Mouse (Mus musculus): ENCODE data around the gene Cyp46a1. TPM values are rescaled to one million over a fixed set of nuclear protein-coding genes. Genes with fewer than 3 reads are reported as not detected.

Gene Cyp46a1
- polyA plus RNA-seq, 1 experiment from 2014 or later, result 11.7 TPM

- H3K4me3 ChIP-seq (ENCODE audit: low read depth, low read length), result no peak overlapping the region
- ATAC-seq (ENCODE audit: low FRiP score) (no peak), DNase-seq (ENCODE audit: low spot score) (no peak)
- 53% methylated on average over 5 of the region's 5 CpGs for WGBS
- H3K9me3 ChIP-seq (ENCODE audit: control insufficient read depth, low read length), result no peaks in the 10 kb centered on the region
- H3K9ac ChIP-seq (ENCODE audit: low read depth, low read length), result no peak overlapping the region
- no peaks in the 10 kb centered on the region; the same call in 1 of the 2 replicates for H3K4me1 ChIP-seq (replicated peaks; ENCODE audit: control insufficient read depth, insufficient read depth, low read length)
- no peaks in the 10 kb centered on the region for H3K36me3 ChIP-seq (ENCODE audit: control insufficient read depth, insufficient read depth, low read length)
- no peak overlapping the region for H3K27ac ChIP-seq (ENCODE audit: low read depth, low read length)
- no peaks in the 10 kb centered on the region for H3K27me3 ChIP-seq (ENCODE audit: control insufficient read depth, insufficient read depth, low read length)
- no peak overlapping the region for H3K4me2 ChIP-seq (replicated peaks; ENCODE audit: low read depth, low read length)
These were observed 74.9 kb downstream of the Cyp46a1 start for GRCm38 (mm10) chr12:108409100-108409499.

DNA sequence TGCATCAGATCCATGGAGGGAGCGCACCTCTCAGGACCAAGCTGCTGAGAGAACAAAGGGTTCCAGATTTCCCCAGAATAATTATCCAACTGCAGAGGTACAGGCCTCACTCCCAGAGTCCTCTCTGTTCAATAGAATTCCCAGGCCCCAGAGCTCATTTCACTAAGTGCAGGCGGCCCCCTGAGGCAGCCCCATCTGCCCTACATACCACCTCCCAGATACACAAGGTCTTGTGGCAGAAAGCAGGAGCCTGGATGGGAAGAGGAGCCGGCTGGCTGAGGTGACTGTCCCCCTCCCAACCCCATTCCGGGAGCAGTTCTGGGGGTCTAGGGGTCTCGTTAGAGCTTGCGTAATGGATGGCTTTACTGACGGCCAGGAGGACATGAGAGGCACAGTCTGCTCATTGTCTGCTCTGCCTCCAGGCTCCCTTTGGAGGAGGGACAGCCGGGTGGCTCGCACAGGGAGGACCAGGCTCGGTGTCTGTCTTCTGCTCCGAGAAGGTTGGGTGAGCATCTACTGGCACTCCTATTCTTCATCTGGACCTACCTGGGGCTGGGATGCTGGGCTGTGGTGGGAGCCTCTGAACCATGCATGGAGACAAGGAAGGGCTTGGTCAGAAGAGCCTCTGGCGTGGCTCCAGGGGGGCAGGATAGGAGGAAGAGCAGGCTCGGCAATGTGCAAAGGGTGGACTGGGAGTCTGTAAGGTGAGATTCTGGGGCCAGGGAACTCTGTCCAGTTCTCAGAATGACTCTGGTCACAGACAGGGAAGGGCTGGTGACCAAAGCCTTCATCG lies 76.4 kb downstream of the Cyp46a1 start:
- Histone ChIP-seq H3K36me3 (ENCODE audit: control insufficient read depth, insufficient read depth, low read length) (no peaks in the 10 kb centered on the region), H3K27ac (ENCODE audit: low read depth, low read length) (peak overlapping the region; percentile 72), H3K9me3 (ENCODE audit: control insufficient read depth, low read length) (no peaks in the 10 kb centered on the region), H3K27me3 (ENCODE audit: control insufficient read depth, insufficient read depth, low read length) (no peaks in the 10 kb centered on the region), H3K4me3 (ENCODE audit: low read depth, low read length) (no peak overlapping the region), H3K9ac (ENCODE audit: low read depth, low read length) (no peak overlapping the region; the same call in 1 of the 2 replicates), H3K4me1 (replicated peaks; ENCODE audit: control insufficient read depth, insufficient read depth, low read length) (no peaks in the 10 kb centered on the region; the same call in 1 of the 2 replicates), H3K4me2 (replicated peaks; ENCODE audit: low read depth, low read length) (0 out of 2 replicates have a peak overlapping the region, but pooled peaks have one; percentile 11)
- DNase-seq (ENCODE audit: low spot score), result peak; percentile 50
- 48% methylated on average over 14 of the region's 14 CpGs for WGBS
- ATAC-seq (ENCODE audit: low FRiP score), result peak; percentile 74

Other genes starting within 250 kb of the Cyp46a1 start
- 90.7 and 92.1 TPM in 2 replicates for gene Setd3, start 155.1 kb upstream of the Cyp46a1 start, polyA plus RNA-seq (2014; fragmentation: Nextera tagmentation; extraction: Ambion mirVana)
- gene Ccnk, start 154.8 kb upstream of the Cyp46a1 start, polyA plus RNA-seq (2014; fragmentation: Nextera tagmentation; extraction: Ambion mirVana), result 8.6 and 10.6 TPM in 2 replicates
- 17.2 and 17.8 TPM in 2 replicates for gene Ccdc85c, start 59.0 kb upstream of the Cyp46a1 start, polyA plus RNA-seq (2014; fragmentation: Nextera tagmentation; extraction: Ambion mirVana)
- gene Hhipl1, start 28.1 kb upstream of the Cyp46a1 start, polyA plus RNA-seq (2014; fragmentation: Nextera tagmentation; extraction: Ambion mirVana), result 1.2 and 1.8 TPM in 2 replicates
- 91.3 and 107 TPM in 2 replicates for gene Eml1, start 36.6 kb downstream of the Cyp46a1 start, polyA plus RNA-seq (2014; fragmentation: Nextera tagmentation; extraction: Ambion mirVana)
- 109 and 121 TPM in 2 replicates for gene Evl, start 220.3 kb downstream of the Cyp46a1 start, polyA plus RNA-seq (2014; fragmentation: Nextera tagmentation; extraction: Ambion mirVana)

Measured in hindbrain, embryonic 11.5 days (tissue).